Mouse (Mus musculus) erythroblast, embryonic 14.5 days (primary cell): Measurements from ENCODE around the gene Kpna7.
"Not testable (repeated sequence)": the region's sequence is repeated elsewhere in the genome, so short reads cannot be mapped to it uniquely, and the experiment has no call there.

Experiments
- GATA1 ChIP-seq: IDR thresholded peaks from 2 replicates; pipeline ENCODE4 v1.6.1; 2012; ENCODE audit warnings: low read length, inconsistent platforms, mixed read lengths
- TAL1 ChIP-seq: IDR thresholded peaks from 3 replicates; pipeline ENCODE4 v1.6.1; 2012; ENCODE audit warnings: low read length, inconsistent platforms, mixed read lengths

DNA sequence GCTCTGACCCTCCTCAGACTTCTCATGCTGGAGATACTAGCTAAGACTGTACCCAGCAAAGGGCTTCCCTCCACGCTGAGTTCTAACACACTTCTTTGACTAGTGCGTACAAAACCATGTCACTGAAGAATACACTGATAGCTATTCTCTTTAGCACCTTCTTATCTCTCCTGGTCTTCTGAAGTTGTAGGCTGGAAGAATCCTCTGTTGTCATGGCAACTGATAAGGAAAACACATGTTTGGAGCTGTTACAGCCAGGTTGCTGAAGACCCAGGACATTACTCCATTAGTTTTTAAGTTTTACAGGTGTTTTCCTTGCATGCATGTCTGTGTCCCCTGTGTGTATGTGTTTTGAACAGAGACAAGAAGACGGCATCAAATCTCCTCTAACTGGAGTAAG lies 29.6 kb downstream of the Kpna7 start:
- TF ChIP-seq GATA1, TAL1: not testable (repeated sequence)
